Mouse (Mus musculus) forebrain, embryonic 16.5 days (tissue): ENCODE measurements around the gene Sumo1. TPM values are rescaled to one million over a fixed set of nuclear protein-coding genes. Genes with fewer than 3 reads are reported as not detected.
"Not testable (repeated sequence)": the region's sequence is repeated elsewhere in the genome, so short reads cannot be mapped to it uniquely, and the experiment has no call there.

Experiments
- ATAC-seq: fragments of 200-750 bp; cut with Nextera tagmentation; 2 replicates; pipeline ENCODE4 v1.8.0; 2017; ENCODE audit warnings: mild to moderate bottlenecking, moderate library complexity
- H3K27ac ChIP-seq: fragments of 300-500 bp; sonication (generic); 2 replicates; pipeline ENCODE4 v1.5.1; 2014; ENCODE audit warnings: low read length, control low read depth
- H3K27me3 ChIP-seq: fragments of 300-500 bp; sonication (generic); replicated peaks from 2 replicates; pipeline ENCODE4 v1.6.1; 2014; ENCODE audit warnings: low read length; ENCODE audit not compliant: control insufficient read depth, insufficient read depth
- H3K36me3 ChIP-seq: fragments of 300-500 bp; sonication (generic); 2 replicates; pipeline ENCODE4 v1.6.1; 2014; ENCODE audit not compliant: control insufficient read depth, insufficient read depth
- H3K4me1 ChIP-seq: fragments of 300-500 bp; sonication (generic); replicated peaks from 2 replicates; pipeline ENCODE4 v1.6.1; 2014; ENCODE audit warnings: low read length; ENCODE audit not compliant: control insufficient read depth, insufficient read depth
- H3K4me2 ChIP-seq: fragments of 300-500 bp; sonication (generic); 2 replicates; pipeline ENCODE4 v1.6.1; 2014; ENCODE audit warnings: mild to moderate bottlenecking, low read length, control low read depth
- H3K4me3 ChIP-seq: fragments of 300-500 bp; sonication (generic); replicated peaks from 2 replicates; pipeline ENCODE4 v1.5.1; 2014; ENCODE audit warnings: mild to moderate bottlenecking, low read length, control low read depth
- H3K9ac ChIP-seq: fragments of 300-500 bp; sonication (generic); replicated peaks from 2 replicates; pipeline ENCODE4 v1.6.1; 2014; ENCODE audit warnings: low read depth, low read length, control low read depth
- H3K9me3 ChIP-seq: fragments of 300-500 bp; sonication (generic); 2 replicates; pipeline ENCODE4 v1.6.1; 2016; ENCODE audit warnings: low read length; ENCODE audit not compliant: control insufficient read depth
- WGBS: fragments of 180-500 bp; shearing (Covaris S2); extraction: QIAGEN DNeasy Blood & Tissue Kit; methylation state at CpG from one replicate; pipeline ENCODE4 v1.1.7; 2014; 5-methylcytosine and 5-hydroxymethylcytosine counted together
- polyA plus RNA-seq: library from polyadenylated mRNA; unstranded; fragments of >200 nt; fragmentation: Nextera tagmentation; extraction: Ambion mirVana; gene quantifications from 2 replicates; pipeline ENCODE4 v1.2.1, GENCODE M21; 2015

The Sumo1 gene
- polyA plus RNA-seq, 1 experiment from 2014 or later, result 406 TPM

GRCm38 (mm10) chr1:59646502-59646901 lies 24.1 kb downstream of the Sumo1 start:
- H3K27ac ChIP-seq, H3K4me2 ChIP-seq, H3K9ac ChIP-seq, ATAC-seq, H3K9me3 ChIP-seq, H3K4me1 ChIP-seq, H3K27me3 ChIP-seq, H3K4me3 ChIP-seq: not testable (repeated sequence)
- H3K36me3 ChIP-seq, result peaks cover 11% of the 10 kb centered on the region
- WGBS, result 93% methylated on average over 2 of the region's 2 CpGs

DNA sequence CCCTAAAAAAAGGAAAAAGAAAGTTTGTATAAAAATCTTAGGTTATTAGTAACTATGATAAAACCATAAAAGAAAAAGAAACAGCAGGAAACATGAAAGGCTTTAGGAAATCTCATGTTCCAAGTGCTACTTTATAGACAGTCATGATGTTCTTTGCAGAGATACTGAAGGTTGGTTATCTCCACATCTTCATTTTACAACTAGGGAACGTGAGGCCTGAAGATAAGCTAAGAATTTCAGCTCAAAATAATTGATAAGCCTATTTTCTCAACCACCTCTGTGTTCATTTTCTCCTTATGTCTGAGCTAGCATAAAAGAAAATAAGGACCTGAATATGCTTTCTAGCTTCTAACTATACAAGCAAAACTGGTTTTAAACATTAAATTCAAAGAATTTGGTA lies 28.1 kb downstream of the Sumo1 start:
- H3K27me3 ChIP-seq, result no peaks in the 10 kb centered on the region
- H3K27ac ChIP-seq, result no peak overlapping the region
- no peaks in the 10 kb centered on the region for H3K9me3 ChIP-seq
- no peak overlapping the region for H3K9ac ChIP-seq
- WGBS, result 95% methylated on average over 1 of the region's 1 CpGs
- H3K36me3 ChIP-seq, result peaks cover 13% of the 10 kb centered on the region; the same call in 1 of the 2 replicates
- no peak for ATAC-seq
- H3K4me3 ChIP-seq, result no peak overlapping the region
- H3K4me1 ChIP-seq, result no peaks in the 10 kb centered on the region
- no peak overlapping the region for H3K4me2 ChIP-seq

- Histone ChIP-seq H3K9me3 (no peaks in the 10 kb centered on the region), H3K4me1 (no peaks in the 10 kb centered on the region), H3K4me2 (no peak overlapping the region), H3K27ac (no peak overlapping the region), H3K9ac (no peak overlapping the region), H3K4me3 (no peak overlapping the region), H3K36me3 (peaks cover 8% of the 10 kb centered on the region; the same call in 1 of the 2 replicates), H3K27me3 (no peaks in the 10 kb centered on the region)
- ATAC-seq, result no peak
- WGBS, result 78% methylated on average over 3 of the region's 3 CpGs
Observed at GRCm38 (mm10) chr1:59638371-59638770, 32.3 kb downstream of the Sumo1 start.

DNA sequence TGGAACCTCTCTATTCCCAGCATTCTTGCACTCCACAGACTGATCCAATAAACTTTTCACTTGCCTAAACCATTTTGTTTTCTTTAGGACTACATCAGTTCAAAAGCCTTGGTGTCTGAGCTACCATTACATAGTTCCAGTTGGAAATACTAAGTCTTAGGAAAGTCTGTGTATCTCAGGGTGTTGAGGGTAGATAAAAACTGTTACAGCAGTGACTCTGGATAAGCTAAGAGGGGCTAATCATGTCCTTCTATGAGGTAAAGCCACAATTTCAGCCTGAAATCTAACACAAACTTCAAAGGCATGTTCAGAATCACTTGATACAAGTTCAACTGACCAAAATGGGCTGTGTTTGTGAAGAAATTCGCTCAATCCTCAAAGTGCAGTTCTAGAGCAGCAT lies 34.3 kb downstream of the Sumo1 start:
- Histone ChIP-seq H3K9me3 (no peaks in the 10 kb centered on the region), H3K4me2 (no peak overlapping the region), H3K27ac (no peak overlapping the region), H3K4me3 (no peak overlapping the region), H3K4me1 (no peaks in the 10 kb centered on the region), H3K36me3 (peaks cover 3% of the 10 kb centered on the region; the same call in 1 of the 2 replicates), H3K9ac (no peak overlapping the region), H3K27me3 (no peaks in the 10 kb centered on the region)
- no peak for ATAC-seq
- WGBS, result 76% methylated on average over 1 of the region's 1 CpGs

GRCm38 (mm10) chr1:59633056-59633455 lies 37.6 kb downstream of the Sumo1 start:
- H3K27me3 ChIP-seq, result no peaks in the 10 kb centered on the region
- no peak overlapping the region for H3K4me3 ChIP-seq
- no peak overlapping the region for H3K9ac ChIP-seq
- H3K4me2 ChIP-seq, result no peak overlapping the region
- H3K9me3 ChIP-seq, result no peaks in the 10 kb centered on the region
- no peaks in the 10 kb centered on the region for H3K36me3 ChIP-seq
- H3K4me1 ChIP-seq, result no peaks in the 10 kb centered on the region
- no peak for ATAC-seq
- H3K27ac ChIP-seq, result no peak overlapping the region
- 38% methylated on average over 6 of the region's 6 CpGs for WGBS

DNA sequence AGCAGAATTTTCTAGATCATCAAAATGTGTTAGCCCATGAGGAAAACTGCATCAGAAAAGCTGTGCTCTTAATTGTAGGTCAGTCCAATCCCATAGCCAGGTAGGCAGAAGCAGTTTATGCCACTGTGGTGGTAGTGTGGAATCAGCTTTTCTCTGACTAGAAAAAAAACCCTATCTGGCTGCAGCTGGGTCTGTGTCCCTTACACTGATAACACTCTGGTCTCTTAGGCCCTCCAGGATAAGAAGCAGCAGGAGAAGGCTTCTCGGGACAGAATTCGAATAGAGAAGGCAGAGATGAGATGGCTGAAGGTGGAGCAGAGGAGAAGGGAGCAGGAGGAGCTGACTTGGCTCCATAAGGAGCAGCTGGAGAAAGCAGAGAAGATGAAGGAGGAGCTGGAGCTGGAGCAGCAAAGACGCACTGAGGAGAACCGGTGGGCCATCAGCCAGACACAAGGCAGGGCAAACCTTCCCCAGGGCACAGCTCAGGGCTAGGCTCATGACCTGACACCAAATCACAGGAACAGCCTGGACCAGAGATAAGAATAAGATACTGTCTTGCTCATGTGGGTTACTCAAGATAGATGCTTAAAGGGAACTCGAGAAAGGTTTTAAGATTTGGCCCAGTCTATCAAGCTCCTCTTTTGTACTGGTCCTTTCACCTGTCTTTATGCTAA lies 38.5 kb downstream of the Sumo1 start:
- H3K27ac ChIP-seq, result no peak overlapping the region
- H3K4me3 ChIP-seq, result no peak overlapping the region
- H3K27me3 ChIP-seq, result no peaks in the 10 kb centered on the region
- no peak overlapping the region for H3K9ac ChIP-seq
- H3K9me3 ChIP-seq, result no peaks in the 10 kb centered on the region
- H3K36me3 ChIP-seq, result no peaks in the 10 kb centered on the region
- no peak for ATAC-seq
- 95% methylated on average over 5 of the region's 5 CpGs for WGBS
- H3K4me1 ChIP-seq, result no peaks in the 10 kb centered on the region
- H3K4me2 ChIP-seq, result no peak overlapping the region

DNA sequence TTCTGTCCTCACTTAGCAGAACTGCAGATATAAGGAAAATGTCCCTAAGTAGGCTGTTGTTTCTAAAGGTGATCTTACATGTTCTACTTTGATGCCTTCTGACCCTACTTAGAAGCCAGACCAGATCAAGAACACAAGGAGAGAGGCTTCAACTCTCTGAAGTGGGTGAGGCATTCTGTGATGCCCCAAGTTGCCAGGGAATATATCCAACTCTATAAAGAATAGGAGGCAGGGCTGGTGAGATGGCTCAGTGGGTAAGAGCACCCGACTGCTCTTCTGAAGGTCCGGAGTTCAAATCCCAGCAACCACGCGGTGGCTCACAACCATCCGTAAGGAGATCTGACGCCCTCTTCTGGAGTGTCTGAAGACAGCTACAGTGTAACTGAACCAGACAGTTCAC lies 40.3 kb downstream of the Sumo1 start:
- H3K9ac ChIP-seq, H3K36me3 ChIP-seq, H3K4me2 ChIP-seq, H3K4me1 ChIP-seq, H3K4me3 ChIP-seq, H3K27ac ChIP-seq, H3K27me3 ChIP-seq, H3K9me3 ChIP-seq, ATAC-seq: not testable (repeated sequence)
- 89% methylated on average over 6 of the region's 6 CpGs for WGBS

- no peak for ATAC-seq
- H3K27ac ChIP-seq, result no peak overlapping the region
- no peaks in the 10 kb centered on the region for H3K27me3 ChIP-seq
- no peak overlapping the region for H3K4me2 ChIP-seq
- H3K9ac ChIP-seq, result no peak overlapping the region
- H3K9me3 ChIP-seq, result no peaks in the 10 kb centered on the region
- H3K4me3 ChIP-seq, result no peak overlapping the region
- no peaks in the 10 kb centered on the region for H3K36me3 ChIP-seq
- 41% methylated on average over 6 of the region's 6 CpGs for WGBS
- no peaks in the 10 kb centered on the region for H3K4me1 ChIP-seq
Observed at GRCm38 (mm10) chr1:59629194-59629593, 41.4 kb downstream of the Sumo1 start.

DNA sequence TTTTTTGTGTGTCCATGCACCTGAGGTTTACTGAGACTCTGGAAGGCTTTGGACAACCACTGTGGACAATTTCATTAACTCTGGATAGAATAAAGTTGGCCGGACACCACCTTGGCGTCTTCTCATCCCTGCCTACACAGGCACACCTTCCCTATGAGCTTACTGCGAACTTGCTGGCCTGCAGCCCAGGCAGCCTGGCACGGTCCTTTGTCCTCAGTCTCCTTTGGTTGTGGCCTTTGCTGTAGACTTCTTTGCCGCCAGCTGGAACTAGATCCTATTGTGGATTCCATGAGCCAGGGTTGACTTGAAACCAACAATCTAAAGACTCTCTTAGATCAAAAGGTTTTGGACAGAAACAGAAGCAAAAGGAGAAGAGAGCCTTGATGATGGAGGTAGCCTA lies 45.2 kb downstream of the Sumo1 start:
- WGBS, result 45% methylated on average over 5 of the region's 5 CpGs

More for the DNA sequence above, 45.2 kb downstream of the Sumo1 start:
- Histone ChIP-seq H3K27me3 (no peaks in the 10 kb centered on the region), H3K4me3 (no peak overlapping the region), H3K27ac (no peak overlapping the region), H3K36me3 (no peaks in the 10 kb centered on the region), H3K4me1 (no peaks in the 10 kb centered on the region), H3K9me3 (no peaks in the 10 kb centered on the region), H3K9ac (no peak overlapping the region), H3K4me2 (no peak overlapping the region)
- no peak for ATAC-seq
